Mouse (Mus musculus): ENCODE measurements around the gene Eif2b5. TPM values are rescaled to one million over a fixed set of nuclear protein-coding genes. Genes with fewer than 3 reads are reported as not detected.

Eif2b5 gene
- polyA plus RNA-seq, 1 experiment from 2014 or later: 144 TPM

DNA sequence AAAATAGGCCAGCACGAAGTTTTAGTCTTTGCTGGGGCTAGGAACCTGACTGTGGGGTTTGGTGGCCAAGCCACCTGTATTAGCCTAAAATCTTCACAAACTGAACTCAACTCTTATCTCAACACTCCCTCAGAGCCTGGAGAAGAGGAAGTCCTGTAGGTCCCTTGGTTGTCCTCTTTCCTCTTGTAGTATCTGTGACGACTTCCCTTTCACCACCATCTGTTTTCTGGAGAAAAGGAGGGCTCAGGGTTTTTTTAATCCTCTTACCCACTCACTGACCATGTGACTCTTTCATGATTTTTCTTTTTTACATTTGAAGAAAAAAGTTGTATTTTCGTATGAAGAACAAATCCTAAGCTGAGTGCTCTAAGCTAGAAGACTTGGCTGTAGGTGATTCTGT is 41.0 kb downstream of the Eif2b5 start:
- Histone ChIP-seq H3K27ac (no peak overlapping the region), H3K9me3 (no peaks in the 10 kb centered on the region), H3K36me3 (peaks cover 72% of the 10 kb centered on the region), H3K4me2 (no peak overlapping the region), H3K4me3 (replicated peaks) (no peak overlapping the region), H3K4me1 (replicated peaks) (peaks cover 24% of the 10 kb centered on the region), H3K9ac (replicated peaks) (no peak overlapping the region), H3K27me3 (no peaks in the 10 kb centered on the region)
- WGBS: 71% methylated on average over 3 of the region's 3 CpGs
- no peak for ATAC-seq (ENCODE audit: insufficient number of reproducible peaks, insufficient read depth, low FRiP score, low TSS enrichment, low read depth)

DNA sequence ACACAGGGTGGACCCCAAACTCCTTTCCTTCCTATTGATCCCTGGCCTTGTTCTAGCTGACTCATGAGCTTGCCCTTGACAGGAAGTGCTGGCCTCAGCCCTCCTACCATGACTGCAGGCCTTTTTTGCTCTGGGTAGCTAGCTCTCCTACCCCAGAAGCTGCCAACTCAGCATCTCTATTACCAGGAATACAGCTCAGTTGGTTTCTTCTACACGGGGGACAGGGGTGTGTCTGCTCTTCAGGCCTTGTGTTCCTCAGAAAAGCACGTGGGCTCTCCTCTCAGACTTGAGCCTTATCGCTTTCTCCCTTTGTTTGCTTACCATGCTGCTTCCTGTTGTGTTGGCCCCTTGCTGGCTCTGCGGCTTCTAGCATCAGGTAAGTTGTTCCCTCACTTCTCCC is 41.8 kb downstream of the Eif2b5 start:
- no peak for ATAC-seq (ENCODE audit: insufficient number of reproducible peaks, insufficient read depth, low FRiP score, low TSS enrichment, low read depth)
- Histone ChIP-seq H3K9ac (replicated peaks) (no peak overlapping the region), H3K4me2 (no peak overlapping the region), H3K4me3 (replicated peaks) (no peak overlapping the region), H3K36me3 (peaks cover 80% of the 10 kb centered on the region), H3K27ac (no peak overlapping the region), H3K4me1 (replicated peaks) (peaks cover 24% of the 10 kb centered on the region), H3K9me3 (no peaks in the 10 kb centered on the region), H3K27me3 (no peaks in the 10 kb centered on the region)
- WGBS: 89% methylated on average over 4 of the region's 4 CpGs

DNA sequence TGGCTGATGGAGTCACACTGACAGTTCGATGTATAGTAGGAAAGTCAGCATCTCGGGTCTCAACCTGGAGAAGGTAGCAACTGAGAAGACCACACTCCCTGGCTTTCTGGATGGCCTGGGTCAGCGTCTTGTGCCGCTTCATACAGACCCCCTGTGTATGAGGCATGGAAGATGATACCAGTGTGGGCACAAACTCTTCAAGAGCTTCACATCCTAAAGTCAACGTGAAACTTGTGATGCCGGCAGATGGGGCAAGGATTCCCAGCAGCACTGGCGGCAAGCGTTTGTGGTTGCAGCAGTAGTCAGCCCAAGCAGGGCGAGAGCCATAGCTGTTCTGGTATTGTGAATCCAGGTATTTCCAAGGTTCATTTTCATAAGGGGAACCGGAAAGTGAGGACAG is 47.1 kb downstream of the Eif2b5 start:
- Histone ChIP-seq H3K4me3 (replicated peaks) (no peak overlapping the region), H3K36me3 (peaks cover 62% of the 10 kb centered on the region), H3K9me3 (no peaks in the 10 kb centered on the region), H3K27me3 (no peaks in the 10 kb centered on the region), H3K4me2 (no peak overlapping the region), H3K27ac (no peak overlapping the region), H3K4me1 (replicated peaks) (peaks cover 15% of the 10 kb centered on the region), H3K9ac (replicated peaks) (no peak overlapping the region)
- no peak for ATAC-seq (ENCODE audit: insufficient number of reproducible peaks, insufficient read depth, low FRiP score, low TSS enrichment, low read depth)
- 92% methylated on average over 10 of the region's 10 CpGs for WGBS

DNA sequence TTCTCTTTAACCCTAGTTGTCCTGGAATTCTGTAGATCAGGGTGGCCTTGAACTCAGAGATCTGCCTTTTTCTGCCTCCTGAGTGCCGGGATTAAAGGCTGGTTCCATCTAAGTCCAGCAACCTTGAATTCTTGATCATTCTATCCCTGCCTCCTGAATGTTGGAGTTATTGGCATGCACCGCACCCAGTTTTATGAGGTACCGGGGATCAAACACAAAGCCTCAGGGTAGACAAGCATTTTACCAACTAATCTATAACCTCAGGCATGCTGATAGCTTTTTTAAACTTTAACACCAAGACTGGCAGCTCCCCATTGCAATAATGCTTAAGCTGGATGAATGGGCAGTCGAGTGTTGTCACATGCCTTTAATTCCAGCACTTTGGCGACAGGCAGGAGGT is 48.8 kb downstream of the Eif2b5 start:
- Histone ChIP-seq H3K4me2 (peak overlapping the region; percentile 87), H3K4me3 (replicated peaks) (peak overlapping the region; percentile 84), H3K27me3 (no peaks in the 10 kb centered on the region), H3K9me3 (no peaks in the 10 kb centered on the region), H3K9ac (replicated peaks) (peak overlapping the region; percentile 84; the same call in 1 of the 2 replicates), H3K27ac (peak overlapping the region; percentile 73), H3K4me1 (replicated peaks) (peaks cover 15% of the 10 kb centered on the region), H3K36me3 (peaks cover 61% of the 10 kb centered on the region)
- WGBS: 42% methylated on average over 5 of the region's 5 CpGs
- no peak for ATAC-seq (ENCODE audit: insufficient number of reproducible peaks, insufficient read depth, low FRiP score, low TSS enrichment, low read depth)

DNA sequence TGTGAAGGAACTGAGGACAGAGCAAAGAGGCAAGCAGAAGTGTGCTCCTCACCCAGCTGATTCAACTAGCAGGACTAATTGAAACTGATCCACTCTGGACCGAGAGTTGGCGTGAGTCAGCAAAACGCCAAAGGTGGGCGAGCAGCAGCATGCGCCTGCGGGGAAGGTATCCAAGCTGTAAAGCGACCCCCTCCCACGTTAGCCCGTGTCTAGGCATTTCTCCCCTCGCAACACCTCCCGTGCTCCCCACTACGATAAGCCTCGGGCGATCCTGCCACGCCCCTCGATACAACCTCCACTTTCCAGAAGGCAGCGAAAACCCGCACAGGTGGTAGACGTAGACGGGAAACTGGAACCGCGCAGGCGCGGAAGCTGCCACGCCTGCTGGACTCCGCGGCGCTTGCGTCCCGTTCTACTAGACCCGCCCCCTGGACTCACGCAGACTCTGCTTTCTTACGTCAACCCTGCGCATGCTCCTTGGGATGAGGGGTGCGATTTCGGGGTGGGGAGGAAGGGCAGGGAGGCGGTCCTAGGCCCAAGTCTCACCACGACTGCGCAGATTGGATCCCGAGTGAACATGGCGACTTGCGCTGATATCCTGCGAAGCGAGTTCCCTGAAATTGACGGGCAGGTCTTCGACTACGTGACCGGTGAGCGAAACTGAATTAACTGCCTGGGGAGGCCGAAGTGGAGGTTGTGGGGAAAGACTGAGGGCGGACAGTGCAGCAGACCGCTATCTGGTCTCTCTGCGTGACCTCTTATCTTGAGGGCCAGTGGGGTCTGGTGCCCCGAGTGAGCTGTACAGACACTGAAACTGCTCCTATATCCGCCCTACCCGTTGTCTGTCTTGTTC is 49.7 kb downstream of the Eif2b5 start, which contains the start of gene Abcf3:
Gene Abcf3 (plus strand): TSS at position 482 of the 853 bp plus-strand sequence.
- H3K27me3 ChIP-seq: no peaks in the 10 kb centered on the region
- H3K27ac ChIP-seq: peak within 1 kb of the TSS; percentile 73
- peak; percentile 98 for ATAC-seq (ENCODE audit: insufficient number of reproducible peaks, insufficient read depth, low FRiP score, low TSS enrichment, low read depth)
- H3K4me1 ChIP-seq (replicated peaks): peaks cover 15% of the 10 kb centered on the region
- H3K4me2 ChIP-seq: peak within 1 kb of the TSS; percentile 87
- H3K36me3 ChIP-seq: peaks cover 63% of the 10 kb centered on the region
- no peaks in the 10 kb centered on the region for H3K9me3 ChIP-seq
- H3K9ac ChIP-seq (replicated peaks): peak within 1 kb of the TSS; percentile 84
- WGBS: under 1% methylated on average over 56 of the region's 56 CpGs
- H3K4me3 ChIP-seq (replicated peaks): peak within 1 kb of the TSS; percentile 84

DNA sequence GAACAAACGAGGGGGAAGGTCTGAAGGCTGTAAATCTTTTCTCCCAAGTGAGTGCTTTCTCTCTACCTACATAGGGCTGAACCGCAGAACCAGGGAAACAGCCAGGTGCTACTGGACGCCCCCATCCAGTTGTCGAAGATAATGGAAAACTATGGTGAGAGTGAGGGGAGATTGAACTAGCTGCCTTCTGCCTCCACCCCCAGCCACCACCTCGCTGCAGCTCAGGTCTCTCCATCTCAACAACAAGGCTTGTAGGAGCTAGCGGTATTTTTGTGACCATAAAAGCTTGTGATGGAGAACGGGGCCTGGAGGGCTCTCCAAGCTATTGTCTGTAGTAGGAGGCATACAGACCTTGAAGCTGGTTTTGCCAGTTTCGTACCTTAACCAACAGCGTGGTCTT is 50.5 kb downstream of the Eif2b5 start:
- Histone ChIP-seq H3K27ac (no peak overlapping the region), H3K36me3 (peaks cover 64% of the 10 kb centered on the region), H3K4me3 (replicated peaks) (peak overlapping the region; percentile 84), H3K4me1 (replicated peaks) (peaks cover 15% of the 10 kb centered on the region), H3K9ac (replicated peaks) (peak overlapping the region; percentile 84), H3K4me2 (peak overlapping the region; percentile 87), H3K9me3 (no peaks in the 10 kb centered on the region), H3K27me3 (no peaks in the 10 kb centered on the region)
- ATAC-seq (ENCODE audit: insufficient number of reproducible peaks, insufficient read depth, low FRiP score, low TSS enrichment, low read depth): no peak
- 49% methylated on average over 9 of the region's 9 CpGs for WGBS

DNA sequence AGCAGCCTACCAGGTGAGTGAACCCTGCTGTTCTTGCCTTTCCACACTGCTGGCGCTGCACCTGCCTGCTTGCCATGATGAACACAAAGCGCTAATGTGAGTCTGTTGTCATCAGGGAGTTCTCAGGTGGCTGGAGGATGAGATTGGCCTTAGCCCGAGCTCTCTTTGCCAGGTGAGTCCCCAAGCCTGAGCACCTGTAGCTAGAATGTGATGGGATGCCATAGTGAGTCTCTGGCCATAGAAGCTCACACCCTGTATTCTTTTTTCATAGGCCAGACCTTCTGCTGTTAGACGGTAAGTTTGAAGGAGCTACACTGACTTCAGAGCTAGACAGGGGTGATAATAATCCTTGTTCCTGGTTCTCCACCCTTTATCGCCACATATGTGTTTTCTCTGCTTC is 53.1 kb downstream of the Eif2b5 start:
- Histone ChIP-seq H3K27ac (no peak overlapping the region), H3K9me3 (no peaks in the 10 kb centered on the region), H3K36me3 (peaks cover 65% of the 10 kb centered on the region), H3K27me3 (no peaks in the 10 kb centered on the region), H3K4me3 (replicated peaks) (no peak overlapping the region), H3K4me1 (replicated peaks) (peaks cover 15% of the 10 kb centered on the region), H3K4me2 (no peak overlapping the region), H3K9ac (replicated peaks) (no peak overlapping the region)
- ATAC-seq (ENCODE audit: insufficient number of reproducible peaks, insufficient read depth, low FRiP score, low TSS enrichment, low read depth): no peak
- 92% methylated on average over 5 of the region's 5 CpGs for WGBS

DNA sequence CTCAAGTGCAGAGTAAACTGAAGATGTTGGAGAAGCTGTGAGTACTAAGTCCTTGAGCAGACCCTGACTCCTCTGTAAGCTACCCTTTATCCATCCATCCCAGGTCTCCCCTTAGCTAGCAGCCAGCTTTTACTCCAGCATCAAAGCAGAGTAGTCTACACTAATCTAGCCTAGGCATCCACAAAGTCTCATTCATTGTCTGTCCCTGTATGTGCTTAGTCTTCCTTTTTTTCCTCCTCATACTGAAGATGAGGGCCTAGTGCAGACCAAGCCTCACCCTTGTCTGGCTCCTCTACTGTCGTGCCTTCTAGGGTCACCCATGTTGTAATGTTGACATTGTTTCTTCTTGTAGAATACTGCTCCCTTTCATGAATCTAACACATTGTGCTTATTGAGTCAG is 54.0 kb downstream of the Eif2b5 start:
- Histone ChIP-seq H3K4me3 (replicated peaks) (no peak overlapping the region), H3K4me1 (replicated peaks) (peaks cover 10% of the 10 kb centered on the region), H3K36me3 (peaks cover 71% of the 10 kb centered on the region), H3K9me3 (no peaks in the 10 kb centered on the region), H3K27ac (no peak overlapping the region), H3K9ac (replicated peaks) (no peak overlapping the region), H3K27me3 (no peaks in the 10 kb centered on the region), H3K4me2 (no peak overlapping the region)
- no peak for ATAC-seq (ENCODE audit: insufficient number of reproducible peaks, insufficient read depth, low FRiP score, low TSS enrichment, low read depth)
- WGBS: 89% methylated on average over 1 of the region's 1 CpGs

DNA sequence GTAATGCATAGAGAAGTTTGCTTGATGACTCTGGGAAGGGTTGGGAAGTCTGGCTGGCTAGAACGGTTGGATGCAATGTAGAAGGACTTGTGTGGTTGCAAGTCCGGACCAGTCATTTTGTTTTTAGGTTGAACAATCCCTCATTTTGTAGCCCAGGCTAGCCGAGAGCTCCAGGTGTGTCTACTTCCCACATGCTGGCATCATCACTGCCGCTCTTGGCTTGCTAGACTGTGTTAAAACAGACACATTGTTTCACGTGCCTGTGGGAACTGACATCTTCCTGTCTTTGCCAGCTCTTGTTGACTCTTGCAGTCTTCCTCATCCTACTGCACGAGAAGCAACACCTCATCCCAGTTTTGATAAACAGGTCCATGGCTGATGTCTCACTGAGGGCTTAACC is 56.4 kb downstream of the Eif2b5 start:
- no peaks in the 10 kb centered on the region for H3K4me1 ChIP-seq (replicated peaks)
- H3K9ac ChIP-seq (replicated peaks): no peak overlapping the region
- 86% methylated on average over 6 of the region's 6 CpGs for WGBS
- no peaks in the 10 kb centered on the region for H3K9me3 ChIP-seq
- H3K4me2 ChIP-seq: no peak overlapping the region
- H3K36me3 ChIP-seq: peaks cover 93% of the 10 kb centered on the region
- H3K27ac ChIP-seq: no peak overlapping the region
- H3K27me3 ChIP-seq: no peaks in the 10 kb centered on the region
- no peak for ATAC-seq (ENCODE audit: insufficient number of reproducible peaks, insufficient read depth, low FRiP score, low TSS enrichment, low read depth)
- no peak overlapping the region for H3K4me3 ChIP-seq (replicated peaks)

- H3K9ac ChIP-seq (replicated peaks): no peak overlapping the region
- no peak overlapping the region for H3K4me3 ChIP-seq (replicated peaks)
- peaks cover 94% of the 10 kb centered on the region for H3K36me3 ChIP-seq
- H3K4me1 ChIP-seq (replicated peaks): no peaks in the 10 kb centered on the region
- no peak overlapping the region for H3K4me2 ChIP-seq
- 60% methylated on average over 7 of the region's 7 CpGs for WGBS
- no peak for ATAC-seq (ENCODE audit: insufficient number of reproducible peaks, insufficient read depth, low FRiP score, low TSS enrichment, low read depth)
- no peaks in the 10 kb centered on the region for H3K9me3 ChIP-seq
- H3K27me3 ChIP-seq: no peaks in the 10 kb centered on the region
- H3K27ac ChIP-seq: no peak overlapping the region
Observed at GRCm38 (mm10) chr16:20557381-20557780, 58.8 kb downstream of the Eif2b5 start.
